In the genomic region with DNA sequence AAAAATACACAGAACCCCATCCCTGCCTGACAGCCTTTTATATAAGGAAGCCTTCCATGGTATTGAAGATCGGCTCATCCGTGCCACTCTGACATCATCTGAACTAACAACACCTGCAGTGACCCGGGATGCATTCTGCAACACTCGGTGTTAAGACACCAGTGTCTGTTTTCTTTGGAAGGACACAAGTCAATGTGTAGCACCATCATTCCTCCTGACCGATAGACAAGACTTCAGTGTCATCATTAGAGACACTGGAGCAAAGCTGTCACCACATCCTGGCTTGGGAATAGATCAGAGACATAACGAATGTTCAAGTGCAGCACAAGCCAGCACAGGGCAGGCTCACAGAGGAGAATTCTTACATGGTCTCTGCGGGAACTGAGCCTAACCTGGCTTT, we compare ENCODE assay signal across 24 mouse cellular contexts.
DNase-seq lines count a peak whose midpoint lies in the region; ATAC-seq and TF ChIP-seq lines count a peak whose summit lies in the region.
"Had no signal": no experiment of that assay in that cellular context is flagged by ENCODE, and none has a peak within 500 bp of the region (broad histone marks: within the 10 kb centered on the region; RNA-seq: fewer than 3 reads in every experiment).

No protein-coding gene starts in this region.

- 0 out of 2 replicates have a peak overlapping the region, but pooled peaks have one; percentile 35 for H3K27ac ChIP-seq in embryonic facial prominence, embryonic 15.5 days (replicated peaks)
- H3K27ac ChIP-seq in embryonic facial prominence, embryonic 10.5 days (replicated peaks), result no peak overlapping the region
- H3K27ac ChIP-seq in lung, embryonic 14.5 days (ENCODE audit: low read depth), result 0 out of 2 replicates have a peak overlapping the region, but pooled peaks have one; percentile 42
- H3K27ac ChIP-seq: gastrocnemius, adult 2 months; hindbrain, embryonic 13.5 days; hindbrain, postnatal 0 days had no signal

- H3K27me3 ChIP-seq in embryonic facial prominence, embryonic 15.5 days, result no peaks in the 10 kb centered on the region
- H3K27me3 ChIP-seq in embryonic facial prominence, embryonic 10.5 days (replicated peaks; ENCODE audit: low read depth, poor library complexity, severe bottlenecking), result no peaks in the 10 kb centered on the region
- H3K27me3 ChIP-seq in lung, embryonic 14.5 days (ENCODE audit: insufficient read depth, low read length), result no peaks in the 10 kb centered on the region
- no peaks in the 10 kb centered on the region for H3K27me3 ChIP-seq in myocyte (ENCODE audit: control insufficient read depth, insufficient read depth, insufficient read length)
- H3K27me3 ChIP-seq: CH12.LX; hindbrain, embryonic 13.5 days; Patski had no signal

- H3K36me3 ChIP-seq in embryonic facial prominence, embryonic 15.5 days, result no peaks in the 10 kb centered on the region
- no peaks in the 10 kb centered on the region for H3K36me3 ChIP-seq in embryonic facial prominence, embryonic 10.5 days (replicated peaks)
- no peaks in the 10 kb centered on the region for H3K36me3 ChIP-seq in lung, embryonic 14.5 days (ENCODE audit: insufficient read depth)
- H3K36me3 ChIP-seq in myocyte (ENCODE audit: control insufficient read depth, insufficient read depth), result no peaks in the 10 kb centered on the region
- H3K36me3 ChIP-seq: hindbrain, embryonic 13.5 days had no signal

- H3K9ac ChIP-seq in embryonic facial prominence, embryonic 15.5 days, result no peak overlapping the region
- H3K9ac ChIP-seq in lung, embryonic 14.5 days, result no peak overlapping the region
- H3K9ac ChIP-seq: hindbrain, embryonic 13.5 days had no signal

- no peak overlapping the region for H3K4me3 ChIP-seq in embryonic facial prominence, embryonic 15.5 days (replicated peaks)
- H3K4me3 ChIP-seq in embryonic facial prominence, embryonic 10.5 days, result no peak overlapping the region
- no peak overlapping the region for H3K4me3 ChIP-seq in lung, embryonic 14.5 days (ENCODE audit: low read depth, low read length)
- H3K4me3 ChIP-seq in myocyte, result no peak overlapping the region
- H3K4me3 ChIP-seq: erythroblast, embryonic 14.5 days; gastrocnemius, adult 2 months; hindbrain, embryonic 13.5 days had no signal

- no peak for TF ChIP-seq POLR2A in myocyte (IDR thresholded peaks at IDR 0.05; ENCODE audit: insufficient read length, low read depth)

- H3K4me2 ChIP-seq in embryonic facial prominence, embryonic 15.5 days (replicated peaks), result no peak overlapping the region
- H3K4me2 ChIP-seq in lung, embryonic 14.5 days, result no peak overlapping the region
- peak overlapping the region; percentile 62 for H3K4me2 ChIP-seq in myocyte (ENCODE audit: low read depth)
- H3K4me2 ChIP-seq: hindbrain, embryonic 13.5 days had no signal

- no peak for DNase-seq in embryonic facial prominence, embryonic 10.5 days (ENCODE audit: low spot score)
- DNase-seq in lung, embryonic 14.5 days, result no peak
- DNase-seq in lung, adult 18-20 months, result no peak
- peak; percentile 26 for DNase-seq in 3T3-L1 (ENCODE audit: low read depth, low spot score)
- no peak for DNase-seq in left cerebral cortex, postnatal 4 days
- no peak for DNase-seq in frontal cortex, postnatal 10 days (ENCODE audit: low spot score in 2 of 2)
- DNase-seq: adrenal gland, adult 2 months; adrenal gland, postnatal 25 days; cerebellum, adult 18-20 months; cerebellum, adult 9-11 months; cerebellum, postnatal 36 days; gastrocnemius, adult 2 months; gastrocnemius, postnatal 25 days; heart, adult 11 months; heart, postnatal 10 days; heart, postnatal 4 days had no signal

- intact Hi-C loops in left cerebral cortex, postnatal 4 days (cut with DNase I), result no loop called here

- 85% methylated on average over 7 of the region's 7 CpGs for WGBS in embryonic facial prominence, embryonic 15.5 days
- WGBS in embryonic facial prominence, embryonic 10.5 days, result 91% methylated on average over 7 of the region's 7 CpGs
- 77% methylated on average over 7 of the region's 7 CpGs for WGBS in lung, embryonic 14.5 days

- no peaks in the 10 kb centered on the region for H3K79me2 ChIP-seq in myocyte (ENCODE audit: control insufficient read depth, insufficient read depth)

- H3K4me1 ChIP-seq in embryonic facial prominence, embryonic 15.5 days, result peaks cover 8% of the 10 kb centered on the region; the same call in 1 of the 2 replicates
- peaks cover 3% of the 10 kb centered on the region; the same call in 1 of the 2 replicates for H3K4me1 ChIP-seq in embryonic facial prominence, embryonic 10.5 days
- 0 out of 2 replicates have a peak, but pooled peaks cover 3% of the 10 kb centered on the region for H3K4me1 ChIP-seq in lung, embryonic 14.5 days (ENCODE audit: insufficient read depth)
- H3K4me1 ChIP-seq: hindbrain, embryonic 13.5 days had no signal

- TF ChIP-seq CTCF in lung, embryonic 14.5 days (IDR thresholded peaks at IDR 0.05; ENCODE audit: low read depth), result no peak

- no peak for ATAC-seq in embryonic facial prominence, embryonic 15.5 days (ENCODE audit: insufficient number of reproducible peaks, low FRiP score, low TSS enrichment, low read depth)
- ATAC-seq in lung, embryonic 14.5 days (ENCODE audit: insufficient read depth), result no peak
- ATAC-seq: forebrain, embryonic 16.5 days; hindbrain, postnatal 0 days had no signal

- H3ac ChIP-seq in myocyte (ENCODE audit: control insufficient read depth, insufficient read length), result no peak overlapping the region

- no peaks in the 10 kb centered on the region for H3K9me3 ChIP-seq in embryonic facial prominence, embryonic 15.5 days (replicated peaks)
- H3K9me3 ChIP-seq in embryonic facial prominence, embryonic 10.5 days, result no peaks in the 10 kb centered on the region
- H3K9me3 ChIP-seq in lung, embryonic 14.5 days (ENCODE audit: low read depth, low read length), result no peaks in the 10 kb centered on the region
- H3K9me3 ChIP-seq: hindbrain, embryonic 13.5 days had no signal

TF ChIP-seq in myocyte, 11 proteins besides CTCF, POLR2A, EP300 and RAD21:
- no peak for TF ChIP-seq TCF3 (IDR thresholded peaks at IDR 0.05; ENCODE audit: insufficient read length, low read depth)
- TF ChIP-seq REST (IDR thresholded peaks at IDR 0.05; ENCODE audit: insufficient read depth, insufficient read length), result no peak
- TF ChIP-seq MYOD1 (IDR thresholded peaks at IDR 0.05; ENCODE audit: control insufficient read depth in 1 of 3, insufficient read length in 2 of 3, low read depth in 2 of 3), result no peak
- TF ChIP-seq SRF (IDR thresholded peaks at IDR 0.05; ENCODE audit: control insufficient read depth, insufficient read length, low read depth), result no peak
- no peak for TF ChIP-seq USF1 (IDR thresholded peaks at IDR 0.05; ENCODE audit: low read depth)
- no peak for TF ChIP-seq E2F4 (IDR thresholded peaks at IDR 0.05; ENCODE audit: insufficient read depth)
- TF ChIP-seq TCF12 (IDR thresholded peaks at IDR 0.05; ENCODE audit: insufficient read depth, poor library complexity, severe bottlenecking), result no peak
- no peak for TF ChIP-seq CEBPB (IDR thresholded peaks at IDR 0.05; ENCODE audit: insufficient read depth, poor library complexity, severe bottlenecking)
